In genomic region chr11:120959564-120959963, GRCm38 (mm10) we compare ENCODE assay signal across 18 mouse cellular contexts. TPM values are rescaled to one million over a fixed set of nuclear protein-coding genes. Genes with fewer than 3 reads are reported as not detected.
DNase-seq lines count a peak whose midpoint lies in the region; ATAC-seq and TF ChIP-seq lines count a peak whose summit lies in the region.
"Had no signal": no experiment of that assay in that cellular context is flagged by ENCODE, and none has a peak within 500 bp of the region (broad histone marks: within the 10 kb centered on the region; RNA-seq: fewer than 3 reads in every experiment).

No protein-coding gene starts in this region.

- DNase-seq in heart, adult 9 months (ENCODE audit: low spot score in 2 of 2) = no peak
- no peak for DNase-seq in liver, embryonic 11.5 days (ENCODE audit: low spot score)
- DNase-seq in liver (no peak), CH12.LX (ENCODE audit: extremely low read depth) (no peak)
- no peak for DNase-seq in frontal cortex, postnatal 36 days (ENCODE audit: low spot score in 2 of 2)
- no peak for DNase-seq in kidney, postnatal 25 days
- DNase-seq: B cell, adult 2 months; cerebellum, adult 9-11 months; embryo, embryonic 11 days; kidney, adult 11 months; kidney, postnatal 10 days; lung, embryonic 14.5 days; lung, postnatal 4 days had no signal

- TF ChIP-seq EP300 in CH12.LX (IDR thresholded peaks at IDR 0.05; ENCODE audit: low read length) = no peak

- H3K79me2 ChIP-seq in CH12.LX (replicated peaks; ENCODE audit: control insufficient read depth, extremely low read depth, insufficient read depth, poor library complexity, severe bottlenecking) = no peaks in the 10 kb centered on the region

- H3K36me3 ChIP-seq in heart, embryonic 11.5 days (ENCODE audit: control insufficient read depth, insufficient read depth, low read length) = peaks cover 48% of the 10 kb centered on the region
- H3K36me3 ChIP-seq in liver, embryonic 11.5 days (ENCODE audit: control insufficient read depth, insufficient read depth, low read length) = peaks cover 72% of the 10 kb centered on the region
- H3K36me3 ChIP-seq in CH12.LX (replicated peaks in 1 of 2; ENCODE audit: control insufficient read depth in 1 of 2, insufficient read depth in 1 of 2, low read length in 1 of 2) = peaks cover 81 to 100% of the 10 kb centered on the region in 2 experiments
- peaks cover 100% of the 10 kb centered on the region for H3K36me3 ChIP-seq in liver, embryonic 12.5 days

- WGBS in heart, embryonic 11.5 days (ENCODE audit: insufficient replicate concordance) = 40% methylated on average over 3 of the region's 3 CpGs
- WGBS in liver, embryonic 11.5 days = 63% methylated on average over 3 of the region's 3 CpGs
- 44% methylated on average over 3 of the region's 3 CpGs for whole genome bisulfite sequencing in liver, embryonic 12.5 days (ENCODE audit: insufficient replicate concordance)

- no peaks in the 10 kb centered on the region for H3K27me3 ChIP-seq in heart, embryonic 11.5 days (ENCODE audit: control insufficient read depth, insufficient read depth, low read length)
- no peaks in the 10 kb centered on the region for H3K27me3 ChIP-seq in liver, embryonic 11.5 days (replicated peaks; ENCODE audit: control insufficient read depth, insufficient read depth, low read length)
- H3K27me3 ChIP-seq in CH12.LX (replicated peaks) = no peaks in the 10 kb centered on the region
- H3K27me3 ChIP-seq in liver, embryonic 12.5 days (replicated peaks) = no peaks in the 10 kb centered on the region
- H3K27me3 ChIP-seq: limb, embryonic 12.5 days had no signal

- no peak overlapping the region for H3K9ac ChIP-seq in heart, embryonic 11.5 days (ENCODE audit: low read depth, low read length)
- no peak overlapping the region for H3K9ac ChIP-seq in liver, embryonic 11.5 days (ENCODE audit: low read depth, low read length)
- H3K9ac ChIP-seq in CH12.LX (ENCODE audit: insufficient read depth, low read depth) = no peak overlapping the region
- no peak overlapping the region for H3K9ac ChIP-seq in liver, embryonic 12.5 days
- H3K9ac ChIP-seq: hindbrain, embryonic 14.5 days; lung, embryonic 14.5 days had no signal

- TF ChIP-seq RAD21 in CH12.LX (IDR thresholded peaks at IDR 0.05; ENCODE audit: low read depth, low read length) = no peak

- H3K4me3 ChIP-seq in heart, embryonic 11.5 days (ENCODE audit: low read depth, low read length) = no peak overlapping the region
- H3K4me3 ChIP-seq in liver, embryonic 11.5 days (ENCODE audit: low read depth, low read length) = no peak overlapping the region
- H3K4me3 ChIP-seq in CH12.LX (replicated peaks in 1 of 3; ENCODE audit: low read depth in 2 of 3, low read length in 2 of 3, poor library complexity in 1 of 3) = no peak overlapping the region
- H3K4me3 ChIP-seq in liver, embryonic 12.5 days = no peak overlapping the region
- H3K4me3 ChIP-seq: limb, embryonic 12.5 days had no signal

- TF ChIP-seq POLR2A in CH12.LX (IDR thresholded peaks at IDR 0.05; ENCODE audit: low read depth, low read length) = peak; percentile 21; the same call in 1 of the 2 replicates

- dilution Hi-C loops in CH12.LX (cut with MboI; ENCODE audit: extremely low pct_ligation_motif_present, extremely low pct_unique_long_range_greater_than_20kb, low sequenced_read_pairs) = no loop called here

- peak overlapping the region; percentile 66; the same call in 1 of the 2 replicates for H3K27ac ChIP-seq in heart, embryonic 11.5 days (ENCODE audit: low read depth, low read length)
- no peak overlapping the region for H3K27ac ChIP-seq in liver, embryonic 11.5 days (ENCODE audit: low read depth, low read length)
- H3K27ac ChIP-seq in CH12.LX (ENCODE audit: insufficient read depth, low read depth) = no peak overlapping the region
- H3K27ac ChIP-seq in liver, embryonic 12.5 days = peak overlapping the region; percentile 56
- H3K27ac ChIP-seq: hindbrain, embryonic 14.5 days; limb, embryonic 12.5 days had no signal

- H3K4me1 ChIP-seq in heart, embryonic 11.5 days (ENCODE audit: control insufficient read depth, insufficient read depth, low read length) = peaks cover 50% of the 10 kb centered on the region
- H3K4me1 ChIP-seq in liver, embryonic 11.5 days (replicated peaks; ENCODE audit: control insufficient read depth, insufficient read depth, low read length) = peaks cover 29% of the 10 kb centered on the region
- no peaks in the 10 kb centered on the region for H3K4me1 ChIP-seq in CH12.LX (ENCODE audit: control insufficient read depth in 1 of 2, insufficient read depth in 2 of 2)
- H3K4me1 ChIP-seq in liver, embryonic 12.5 days = peaks cover 47% of the 10 kb centered on the region

- H3K9me3 ChIP-seq in heart, embryonic 11.5 days (replicated peaks; ENCODE audit: control insufficient read depth, low read length) = no peaks in the 10 kb centered on the region
- H3K9me3 ChIP-seq in liver, embryonic 11.5 days (ENCODE audit: control insufficient read depth, low read length) = no peaks in the 10 kb centered on the region
- H3K9me3 ChIP-seq in CH12.LX (replicated peaks; ENCODE audit: low read length) = no peaks in the 10 kb centered on the region
- H3K9me3 ChIP-seq in liver, embryonic 12.5 days (replicated peaks) = no peaks in the 10 kb centered on the region
- H3K9me3 ChIP-seq: limb, embryonic 12.5 days had no signal

- in situ Hi-C loops in CH12.LX (cut with MboI; ENCODE audit: low pct_ligation_motif_present, low pct_unique_long_range_greater_than_20kb, low sequenced_read_pairs) = no loop called here

- no peak overlapping the region for H3K4me2 ChIP-seq in heart, embryonic 11.5 days
- H3K4me2 ChIP-seq in liver, embryonic 11.5 days = no peak overlapping the region
- no peak overlapping the region for H3K4me2 ChIP-seq in CH12.LX (ENCODE audit: insufficient read depth, low read depth, poor library complexity, severe bottlenecking)
- no peak overlapping the region for H3K4me2 ChIP-seq in liver, embryonic 12.5 days
- H3K4me2 ChIP-seq: hindbrain, embryonic 14.5 days; limb, embryonic 12.5 days; lung, embryonic 14.5 days had no signal

- no peak for ATAC-seq in heart, embryonic 11.5 days (replicated peaks; ENCODE audit: insufficient number of reproducible peaks, low FRiP score, low TSS enrichment)
- ATAC-seq in liver, embryonic 11.5 days (replicated peaks; ENCODE audit: low FRiP score) = peak; percentile 37
- ATAC-seq in liver, embryonic 12.5 days = peak; percentile 25; the same call in 1 of the 2 replicates
- ATAC-seq: forebrain, embryonic 14.5 days had no signal

- no peak for TF ChIP-seq CTCF in CH12.LX (conservative IDR thresholded peaks at IDR 0.05 in 1 of 2, IDR thresholded peaks at IDR 0.05 in 1 of 2; ENCODE audit: low read depth in 2 of 2, low read length in 2 of 2)

TF ChIP-seq in CH12.LX, 34 proteins besides CTCF, POLR2A, EP300 and RAD21:
- TF ChIP-seq ZMIZ1 (IDR thresholded peaks at IDR 0.05; ENCODE audit: low read depth, low read length) = no peak
- no peak for TF ChIP-seq ZC3H11A (IDR thresholded peaks at IDR 0.05; ENCODE audit: low read depth, low read length)

RNA-seq across cellular contexts. Expression of gene Slc16a3, which starts 11.3 kb away (rescaled TPM):
- 176 and 189 TPM in 2 replicates for polyA plus RNA-seq in heart, embryonic 11.5 days (2014; fragmentation: Nextera tagmentation; extraction: Ambion mirVana)
- polyA plus RNA-seq in liver, embryonic 11.5 days (2014; fragmentation: Nextera tagmentation; extraction: Ambion mirVana) = 257 and 272 TPM in 2 replicates
- total RNA-seq in CH12.LX (2012; rRNA removed) = 214 and 388 TPM in 2 replicates
- 90.8 and 130 TPM in 2 replicates for total RNA-seq in CH12.LX (2014; rRNA removed)
- polyA plus RNA-seq in CH12.LX (2012; ENCODE audit: insufficient read length, low read depth) = 9.7 and 11.1 TPM in 2 replicates
- 166 and 170 TPM in 2 replicates for polyA plus RNA-seq in liver, embryonic 12.5 days (2016; fragmentation: Nextera tagmentation; extraction: Ambion mirVana)

RNA-seq across cellular contexts. Expression of gene Ccdc57, which starts 26.9 kb away (rescaled TPM):
- polyA plus RNA-seq in heart, embryonic 11.5 days (2014; fragmentation: Nextera tagmentation; extraction: Ambion mirVana) = 3.3 and 3.9 TPM in 2 replicates
- polyA plus RNA-seq in liver, embryonic 11.5 days (2014; fragmentation: Nextera tagmentation; extraction: Ambion mirVana) = 4.2 and 4.7 TPM in 2 replicates
- 4.6 and 5.4 TPM in 2 replicates for total RNA-seq in CH12.LX (2012; rRNA removed)
- 2.3 and 2.7 TPM in 2 replicates for total RNA-seq in CH12.LX (2014; rRNA removed)
- 6.0 and 6.2 TPM in 2 replicates for polyA plus RNA-seq in CH12.LX (2012; ENCODE audit: insufficient read length, low read depth)
- polyA plus RNA-seq in liver, embryonic 12.5 days (2016; fragmentation: Nextera tagmentation; extraction: Ambion mirVana) = 2.9 and 3.2 TPM in 2 replicates

RNA-seq across cellular contexts. Expression of gene Csnk1d, which starts 31.6 kb away (rescaled TPM):
- polyA plus RNA-seq in heart, embryonic 11.5 days (2014; fragmentation: Nextera tagmentation; extraction: Ambion mirVana) = 47.9 and 58.5 TPM in 2 replicates
- 62.2 and 66.5 TPM in 2 replicates for polyA plus RNA-seq in liver, embryonic 11.5 days (2014; fragmentation: Nextera tagmentation; extraction: Ambion mirVana)
- total RNA-seq in CH12.LX (2012; rRNA removed) = 92.1 and 96.8 TPM in 2 replicates
- total RNA-seq in CH12.LX (2014; rRNA removed) = 77.7 and 77.8 TPM in 2 replicates
- polyA plus RNA-seq in CH12.LX (2012; ENCODE audit: insufficient read length, low read depth) = 134 and 136 TPM in 2 replicates
- 58.4 and 61.1 TPM in 2 replicates for polyA plus RNA-seq in liver, embryonic 12.5 days (2016; fragmentation: Nextera tagmentation; extraction: Ambion mirVana)

Comparison
In these comparisons a context has a peak if more than half of its experiments do, and no peak if none do; other contexts are left out.
1. H3K27ac ChIP-seq: peak in heart, embryonic 11.5 days (single experiment) and liver, embryonic 12.5 days (single experiment); none in liver, embryonic 11.5 days (single experiment) and CH12.LX (single experiment).
2. RNA of gene Slc16a3, which starts 11.3 kb away (polyA plus RNA-seq): 257 to 272 TPM in liver, embryonic 11.5 days, 176 to 189 TPM in heart, embryonic 11.5 days and 166 to 170 TPM in liver, embryonic 12.5 days; 9.7 to 11.1 TPM in CH12.LX; every median in the first group is over 10 times any median in the second.